Mouse (Mus musculus) olfactory bulb, adult 2 months (tissue): ENCODE data around the gene Notch3.

ENCODE experiments used
- CTCF ChIP-seq: fragments of 200-500 bp; IDR thresholded peaks from 2 replicates; pipeline ENCODE4 v1.5.1; 2012; ENCODE audit warnings: low read depth, mild to moderate bottlenecking, low read length, moderate library complexity; ENCODE audit not compliant: insufficient read depth
- POLR2A ChIP-seq: fragments of 200-500 bp; IDR thresholded peaks from 2 replicates; pipeline ENCODE4 v1.6.1; 2012; ENCODE audit warnings: mild to moderate bottlenecking, low read depth, low read length, moderate library complexity; ENCODE audit not compliant: insufficient read depth

DNA sequence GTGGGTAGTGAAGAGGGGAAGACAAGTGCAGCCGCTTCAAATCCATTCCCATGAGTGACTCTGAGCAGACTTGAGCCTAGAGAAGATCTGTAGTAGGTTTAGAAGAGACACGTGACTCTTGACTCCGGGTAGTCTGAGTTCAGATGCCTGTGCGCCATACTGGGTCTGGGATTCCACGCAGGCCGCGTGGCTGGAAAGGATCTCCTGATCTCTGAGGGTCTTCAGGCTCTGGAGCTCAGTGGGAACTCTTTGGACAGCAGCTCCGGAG is 53.5 kb downstream of the Notch3 start:
- TF ChIP-seq POLR2A, result no peak
- TF ChIP-seq CTCF, result no peak
